Mouse (Mus musculus) small intestine, adult 2 months (tissue): ENCODE measurements around the gene Ripk1.

Experiments
- CTCF ChIP-seq: fragments of 200-500 bp; IDR thresholded peaks from 2 replicates; pipeline ENCODE4 v1.5.1; 2012; ENCODE audit warnings: low read depth, mild to moderate bottlenecking, control low read depth, inconsistent platforms, low read length, moderate library complexity, mixed read lengths; ENCODE audit not compliant: insufficient replicate concordance, insufficient read length; ENCODE audit errors: extremely low read depth
- POLR2A ChIP-seq: fragments of 200-500 bp; IDR thresholded peaks from 2 replicates; pipeline ENCODE4 v1.6.1; 2012; ENCODE audit warnings: low read depth, mild to moderate bottlenecking, control low read depth, inconsistent platforms, low read length, moderate library complexity

- TF ChIP-seq POLR2A (no peak), CTCF (no peak)
Observed at GRCm38 (mm10) chr13:34062466-34062865, 60.3 kb downstream of the Ripk1 start.
